Comparison of ENCODE assay signal across 17 mouse cellular contexts in the genomic region with DNA sequence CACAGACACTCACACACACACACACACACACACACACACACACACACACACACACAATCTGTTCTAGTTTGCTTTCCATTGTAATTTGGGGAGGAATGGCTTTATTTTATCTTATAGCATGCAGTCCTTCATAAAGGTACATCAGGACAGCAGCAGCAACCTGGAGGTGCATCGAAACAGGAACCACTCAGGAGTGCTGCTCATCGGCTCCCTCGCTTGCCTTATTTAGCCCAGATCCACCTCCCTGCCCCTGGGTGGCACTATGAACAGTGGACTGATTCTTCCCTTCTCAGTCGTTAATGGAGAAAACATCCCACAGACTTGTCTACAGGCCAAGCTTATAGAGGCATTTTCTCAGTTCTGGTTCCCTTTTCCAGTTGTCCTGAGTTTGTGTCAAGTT.
"Had no signal": no experiment of that assay in that cellular context is flagged by ENCODE, and none has a peak within 500 bp of the region (broad histone marks: within the 10 kb centered on the region; RNA-seq: fewer than 3 reads in every experiment).

No protein-coding gene starts in this region.

- DNase-seq: kidney, adult 8-10 months; kidney, postnatal 10 days; kidney, postnatal 36 days; layer of hippocampus, adult 9-11 months; liver; liver, embryonic 13.5 days; lung, embryonic 14.5 days; midbrain, embryonic 14.5 days; right cerebral cortex, postnatal 14 days; right cerebral cortex, postnatal 4 days; thymus, postnatal 36 days had no signal

- ATAC-seq: lung, postnatal 0 days had no signal

- H3K4me3 ChIP-seq: kidney, embryonic 15.5 days; limb, embryonic 10.5 days; limb, embryonic 13.5 days; liver, embryonic 13.5 days; stomach, embryonic 15.5 days had no signal

- H3K27ac ChIP-seq: kidney, embryonic 15.5 days; limb, embryonic 10.5 days; liver, embryonic 13.5 days; macrophage; stomach, embryonic 15.5 days had no signal
